Mouse (Mus musculus): ENCODE measurements around the gene Npepl1. TPM values are rescaled to one million over a fixed set of nuclear protein-coding genes. Genes with fewer than 3 reads are reported as not detected.

Gene Npepl1
- total RNA-seq, 4 experiments from 2014 or later: 12.2 to 18.4 (median 15.6) TPM

DNA sequence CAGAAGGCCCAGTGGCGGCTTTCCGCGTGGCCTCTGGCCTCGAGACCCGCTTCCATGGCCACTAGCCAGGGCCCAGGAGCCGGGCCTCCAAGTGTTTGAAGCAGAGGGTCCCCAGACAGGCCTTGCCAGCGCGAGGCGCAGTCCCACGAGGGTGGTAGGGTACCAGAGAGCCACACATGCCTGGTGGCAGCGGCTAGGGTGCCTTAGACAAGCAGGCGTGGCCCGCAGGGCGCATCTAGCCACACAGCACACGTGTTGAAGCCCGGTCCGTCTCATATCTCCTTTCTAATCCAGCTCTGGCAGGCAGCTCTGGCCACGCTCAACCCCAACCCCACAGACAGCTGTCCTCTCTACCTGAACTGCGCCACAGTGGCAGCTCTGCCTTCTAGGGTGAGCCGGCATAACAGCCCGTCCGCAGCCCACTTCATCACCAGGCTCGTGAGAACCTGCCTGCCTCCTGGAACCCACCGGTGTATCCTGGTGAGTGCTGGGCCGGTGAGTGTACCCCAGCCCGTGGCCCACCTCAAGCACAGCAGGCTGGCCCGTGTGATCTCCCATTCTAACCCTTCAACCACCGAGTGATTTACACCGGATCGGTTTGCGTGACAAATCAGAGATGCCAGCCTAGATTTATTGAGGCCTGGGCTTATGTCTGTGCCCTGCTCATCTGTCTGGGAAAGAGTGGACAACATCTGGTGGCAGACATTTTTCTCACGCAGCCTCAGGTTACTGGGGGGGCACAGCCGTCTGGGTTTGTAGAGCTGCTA, 817 bp downstream of the Npepl1 start:
- no peak for DNase-seq (ENCODE audit: low spot score in 2 of 2)

DNA sequence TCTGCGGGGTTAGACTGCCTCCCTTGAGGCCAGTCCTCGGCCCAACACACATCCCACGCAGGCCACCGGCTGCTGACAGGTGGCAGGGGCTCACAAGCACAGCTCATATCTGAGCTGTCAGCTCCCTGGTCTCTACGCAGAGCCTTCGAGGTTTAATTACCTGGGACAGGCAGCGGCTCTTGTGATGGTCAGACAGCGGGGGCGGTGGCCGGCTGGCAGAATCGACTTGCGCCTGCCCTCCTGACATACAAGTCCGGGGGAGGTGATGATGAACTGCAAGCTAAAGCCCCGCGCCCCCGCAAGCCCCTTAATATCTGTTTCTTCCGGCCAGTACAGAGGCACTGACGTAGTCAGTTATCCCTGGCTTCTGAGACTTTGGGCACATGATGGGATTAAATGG, 2.8 kb downstream of the Npepl1 start:
- DNase-seq (ENCODE audit: low spot score in 2 of 2): no peak

DNA sequence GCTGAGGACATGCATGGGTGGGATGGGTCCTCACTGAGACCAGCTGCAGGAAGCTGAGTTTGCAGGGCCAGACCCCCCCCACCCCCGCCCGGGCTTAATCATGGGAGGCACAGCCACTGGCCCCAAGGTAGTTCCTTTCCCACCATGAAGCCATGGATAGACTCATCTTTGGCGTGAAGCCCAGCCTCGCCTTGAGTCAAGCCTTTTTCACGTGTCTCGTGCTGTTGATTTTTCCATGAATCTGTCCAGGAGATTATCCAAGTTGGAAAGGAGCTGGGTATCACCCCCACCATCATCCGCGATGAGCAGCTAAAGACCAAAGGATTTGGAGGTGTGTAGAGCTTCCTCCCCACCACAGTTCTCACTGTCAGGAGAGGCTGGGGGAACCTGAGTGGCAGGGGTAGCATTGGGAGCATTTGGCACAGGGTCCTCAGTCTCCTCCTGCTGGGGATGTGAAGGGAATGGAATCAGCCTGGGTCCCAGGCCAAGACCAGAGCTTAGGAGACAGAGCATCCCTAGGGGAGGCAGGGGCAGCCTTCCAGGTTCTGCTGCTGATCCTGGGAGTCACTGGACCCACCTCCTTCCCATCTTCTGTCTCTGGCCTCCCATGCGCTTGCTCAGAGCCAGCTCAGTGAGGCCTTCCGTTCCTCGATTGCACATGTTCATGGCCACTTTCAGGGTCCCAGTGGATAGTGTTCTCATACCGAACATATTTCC, 4.2 kb downstream of the Npepl1 start:
- DNase-seq (ENCODE audit: low spot score in 2 of 2): no peak

DNA sequence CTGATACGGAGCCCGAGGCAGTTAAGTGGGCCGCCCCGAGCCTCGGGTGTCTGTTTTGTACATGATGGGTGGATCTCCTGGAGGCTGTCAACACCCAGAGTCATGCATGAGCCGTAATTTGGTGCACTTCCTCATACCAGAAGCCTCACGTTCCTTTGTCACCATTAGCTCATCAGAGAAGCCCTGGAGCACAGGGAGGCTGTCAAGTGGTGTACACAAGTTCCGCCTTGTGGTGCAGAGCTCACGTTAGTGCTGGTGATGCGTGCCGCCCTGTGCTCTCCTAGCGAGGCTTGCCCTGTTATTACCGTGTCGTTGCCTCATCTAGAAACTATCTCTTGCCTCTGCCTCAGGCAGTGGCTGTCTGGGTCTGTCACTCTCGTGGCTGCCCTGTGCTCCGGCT, 6.8 kb downstream of the Npepl1 start:
- no peak for DNase-seq (ENCODE audit: low spot score in 2 of 2)

DNA sequence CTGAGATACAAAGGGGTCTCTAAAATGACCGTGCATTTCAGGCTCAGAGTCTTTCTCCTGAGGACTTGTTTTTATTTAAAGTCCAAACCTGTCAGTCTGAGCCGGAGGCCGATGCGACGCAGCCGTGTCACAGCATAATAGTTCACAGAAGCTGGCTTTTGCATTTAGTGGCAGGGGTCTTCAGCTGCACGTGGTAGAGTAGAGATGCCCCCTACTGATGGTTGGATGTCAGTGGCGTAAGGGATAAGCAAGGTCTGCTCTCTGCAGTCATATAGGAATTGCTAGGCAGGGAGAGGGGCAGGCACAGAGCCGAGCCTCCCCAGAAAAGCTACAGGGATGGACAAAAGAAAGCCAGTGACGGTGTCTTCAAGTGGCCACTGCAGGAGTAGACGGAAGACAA, 8.0 kb downstream of the Npepl1 start:
- no peak for DNase-seq (ENCODE audit: low spot score in 2 of 2)

DNA sequence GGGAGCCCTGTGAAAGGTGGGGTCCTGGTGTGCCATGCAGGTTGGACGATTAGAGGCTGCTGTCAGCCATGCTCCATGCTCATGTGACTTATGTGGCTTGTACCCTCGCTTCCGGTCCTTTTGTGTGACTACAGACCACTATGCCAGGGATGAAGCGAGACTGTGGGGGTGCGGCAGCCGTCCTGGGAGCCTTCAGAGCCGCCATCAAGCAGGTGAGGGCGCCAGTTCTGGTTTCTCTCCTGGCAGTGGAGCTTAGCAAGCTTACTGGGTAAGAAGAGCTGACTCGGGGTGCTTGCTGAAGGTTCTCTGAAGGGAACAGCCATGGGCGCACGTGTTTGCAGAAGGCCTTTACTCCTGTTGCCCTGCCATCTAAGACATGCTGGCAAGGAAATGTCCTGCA, 9.1 kb downstream of the Npepl1 start:
- DNase-seq (ENCODE audit: low spot score in 2 of 2): no peak

DNA sequence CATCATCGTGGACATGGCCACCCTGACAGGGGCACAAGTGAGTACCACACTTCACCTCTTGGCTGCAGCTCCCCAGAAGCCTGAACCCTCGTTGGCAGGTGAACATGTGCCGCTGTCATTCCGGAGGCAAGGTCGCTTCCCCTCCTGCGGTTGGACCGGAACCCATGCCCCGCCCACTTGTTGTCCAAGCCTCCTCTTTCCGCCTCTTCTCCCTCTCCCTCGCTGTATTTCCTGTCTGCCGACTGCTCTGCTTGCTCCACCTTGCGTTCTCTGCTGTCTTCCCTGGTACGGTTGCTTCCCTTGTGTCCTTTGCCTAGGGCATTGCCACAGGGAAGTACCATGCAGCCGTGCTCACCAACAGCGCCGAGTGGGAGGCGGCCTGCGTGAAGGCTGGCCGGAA, 10.5 kb downstream of the Npepl1 start:
- DNase-seq (ENCODE audit: low spot score in 2 of 2): no peak

DNA sequence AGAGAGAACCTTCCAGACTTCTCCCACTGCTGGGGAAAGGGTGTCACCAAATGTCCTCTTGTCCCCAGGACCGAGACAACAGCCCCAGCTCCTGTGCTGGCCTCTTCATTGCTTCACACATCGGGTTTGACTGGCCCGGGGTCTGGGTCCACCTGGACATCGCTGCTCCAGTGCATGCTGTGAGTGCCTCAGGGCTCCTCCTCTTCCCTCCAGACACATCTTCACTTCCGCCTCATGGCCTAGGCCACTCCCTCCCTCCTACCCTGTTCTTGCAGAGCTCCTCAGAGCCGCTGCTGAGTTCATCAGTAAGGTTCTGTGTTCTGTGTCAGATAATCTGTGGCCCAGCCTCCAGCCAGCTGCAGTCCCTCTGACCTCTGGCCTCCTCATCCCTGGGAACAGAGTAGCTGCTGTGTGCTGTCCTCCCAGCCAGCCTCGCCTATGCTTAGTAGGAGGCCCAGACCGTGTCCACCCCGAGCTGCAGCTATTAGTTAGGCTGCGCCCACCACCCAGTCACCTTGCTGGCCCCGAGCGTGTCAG, 11.3 kb downstream of the Npepl1 start:
- DNase-seq (ENCODE audit: low spot score in 2 of 2): no peak

DNA sequence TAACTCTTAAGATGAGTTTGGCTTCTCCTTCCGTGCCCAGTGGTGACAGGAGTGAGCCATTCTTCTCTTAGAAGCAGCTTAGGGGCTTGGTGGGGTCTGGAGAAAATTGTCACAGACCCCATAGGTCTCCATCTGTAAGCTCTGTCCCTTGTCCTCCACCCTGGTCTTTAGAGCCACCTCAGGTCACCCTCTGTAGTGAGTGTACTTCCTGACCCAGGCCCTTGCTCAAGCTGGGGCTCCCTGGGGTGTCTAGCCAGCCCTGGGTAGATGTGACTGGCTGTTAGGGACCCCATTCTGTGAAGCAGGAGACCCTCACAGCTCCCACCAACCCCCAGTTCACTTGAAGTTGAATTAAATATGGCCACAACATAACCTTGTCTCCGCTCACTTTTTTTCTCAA, 12.2 kb downstream of the Npepl1 start:
- no peak for DNase-seq (ENCODE audit: low spot score in 2 of 2)

DNA sequence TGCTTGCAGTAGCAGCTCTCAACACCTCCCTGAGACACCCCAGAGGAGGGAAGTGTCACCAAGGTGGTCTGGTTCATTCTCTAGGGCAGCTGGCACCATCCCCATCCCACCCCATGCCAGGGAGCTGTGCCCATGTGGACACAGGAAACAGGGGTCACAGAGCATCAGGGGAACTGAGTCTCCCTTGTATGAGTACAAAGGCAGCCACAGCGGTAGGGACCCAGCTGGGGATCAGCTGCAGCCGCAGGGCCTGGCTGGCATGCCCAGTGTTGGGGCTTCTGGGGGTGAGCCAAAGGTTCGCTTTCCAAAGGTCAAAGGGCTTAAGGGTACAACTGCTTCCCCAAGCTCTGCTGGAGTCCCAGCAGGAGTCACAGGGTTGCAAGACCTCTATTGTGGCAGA, 13.6 kb downstream of the Npepl1 start:
- no peak for DNase-seq (ENCODE audit: low spot score in 2 of 2)

DNA sequence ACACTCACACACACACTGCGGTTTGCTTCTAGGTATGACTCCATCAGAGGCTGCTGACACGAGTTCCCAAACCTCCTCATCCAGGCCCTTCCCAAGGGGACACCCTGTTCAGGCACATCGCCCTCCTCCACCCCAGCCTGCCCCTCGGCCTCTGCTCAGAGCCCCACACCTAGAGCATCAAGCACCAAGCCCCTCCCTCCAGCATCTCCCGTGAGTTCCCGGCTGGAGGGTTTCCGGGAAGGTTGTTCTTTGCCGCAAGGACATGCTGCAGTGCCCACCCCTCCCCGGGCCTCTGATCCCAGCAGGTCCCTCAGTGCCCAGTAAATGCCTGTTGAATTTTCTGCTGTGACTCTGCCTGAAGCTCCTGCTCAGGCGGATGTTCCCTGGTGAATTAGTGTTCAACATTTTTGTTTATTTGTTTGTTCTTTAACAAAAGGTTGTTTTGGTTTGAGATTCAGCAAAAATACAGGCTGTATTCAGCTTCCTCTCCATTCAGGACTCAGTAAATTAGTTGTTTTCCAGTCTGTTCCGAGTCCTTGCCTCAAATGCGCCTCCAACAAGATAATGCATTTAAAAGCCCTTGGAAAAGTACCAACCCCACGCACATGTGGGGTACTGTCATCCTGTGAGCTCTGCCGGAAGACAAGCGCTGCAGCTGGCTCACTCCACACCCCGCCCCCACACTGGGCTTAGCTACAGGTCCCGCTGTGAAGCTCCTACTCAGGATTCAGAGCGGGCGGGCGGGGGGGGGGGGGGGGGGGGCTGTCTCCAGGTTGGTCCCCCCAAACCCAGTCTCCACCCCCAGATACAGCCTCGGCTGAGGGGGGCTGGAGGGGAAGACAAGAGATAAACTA, 16.6 kb downstream of the Npepl1 start:
- DNase-seq (ENCODE audit: low spot score in 2 of 2): peak; percentile 48 to 60

DNA sequence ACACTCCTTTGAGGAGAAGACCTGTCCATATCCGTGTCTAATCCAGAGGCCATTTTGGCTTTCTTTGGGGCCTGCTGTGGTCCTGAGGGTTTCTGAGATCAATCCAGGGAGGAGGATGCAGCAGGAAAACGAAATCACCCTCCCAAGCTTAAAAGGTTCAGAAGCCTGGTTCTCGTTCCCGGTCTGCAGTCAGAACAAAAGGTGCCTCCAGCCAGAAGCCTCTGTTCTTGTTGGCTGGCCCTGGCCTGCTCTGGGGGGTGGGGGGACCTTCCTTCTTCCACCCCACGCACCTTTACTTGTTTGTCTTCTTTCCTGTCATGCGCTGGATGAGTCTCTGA, 17.2 kb downstream of the Npepl1 start:
- no peak for DNase-seq (ENCODE audit: low spot score in 2 of 2)

DNA sequence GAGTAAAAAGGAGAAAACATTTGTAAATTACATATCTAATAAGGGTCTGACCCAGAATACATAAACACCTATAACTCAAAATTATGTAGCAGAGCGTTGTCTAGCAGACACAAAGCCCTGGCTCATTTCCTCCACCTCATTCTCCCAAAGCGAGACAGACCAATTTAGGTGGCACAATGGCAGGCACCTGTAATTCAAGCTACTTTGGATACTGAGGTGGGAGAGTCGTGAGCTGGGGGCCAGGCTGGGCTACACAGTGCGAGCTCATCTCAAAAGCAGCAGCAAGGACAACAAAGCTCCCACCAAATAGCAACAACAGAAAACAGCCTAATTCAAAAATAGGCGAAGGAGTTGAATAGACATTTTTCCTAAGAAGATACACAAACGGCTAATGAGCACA, 18.8 kb downstream of the Npepl1 start:
- no peak for DNase-seq (ENCODE audit: low spot score in 2 of 2)

DNA sequence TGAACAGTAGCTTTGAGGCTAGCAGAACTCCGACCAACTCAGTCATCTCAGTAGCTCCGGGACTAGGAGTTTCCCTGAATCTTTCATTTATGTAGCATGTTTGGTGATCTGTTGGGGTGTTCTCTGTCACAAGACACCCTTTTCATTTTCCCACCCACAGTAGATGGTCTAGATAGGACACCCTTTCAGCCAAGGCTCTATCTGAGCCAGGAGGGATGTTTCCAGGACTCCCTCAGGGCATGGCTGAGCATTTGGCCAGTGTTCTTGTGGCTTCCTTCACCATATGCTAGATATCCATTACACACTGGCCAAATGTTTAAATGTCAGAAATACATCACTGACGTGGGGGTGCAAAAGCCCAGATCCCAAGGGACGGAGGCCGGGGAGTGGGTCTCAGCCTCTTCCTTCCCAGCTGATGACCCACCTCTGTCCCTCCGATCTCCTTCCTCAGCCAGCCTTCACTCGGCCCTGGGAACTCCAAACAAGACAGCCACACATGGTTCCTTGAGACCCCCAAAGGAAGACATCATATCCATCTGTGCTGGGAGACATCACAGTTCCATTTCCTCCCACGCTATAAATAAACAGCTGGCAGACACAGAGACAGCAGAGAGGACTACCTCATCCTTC, 20.4 kb downstream of the Npepl1 start:
- no peak for DNase-seq (ENCODE audit: low spot score in 2 of 2)

DNA sequence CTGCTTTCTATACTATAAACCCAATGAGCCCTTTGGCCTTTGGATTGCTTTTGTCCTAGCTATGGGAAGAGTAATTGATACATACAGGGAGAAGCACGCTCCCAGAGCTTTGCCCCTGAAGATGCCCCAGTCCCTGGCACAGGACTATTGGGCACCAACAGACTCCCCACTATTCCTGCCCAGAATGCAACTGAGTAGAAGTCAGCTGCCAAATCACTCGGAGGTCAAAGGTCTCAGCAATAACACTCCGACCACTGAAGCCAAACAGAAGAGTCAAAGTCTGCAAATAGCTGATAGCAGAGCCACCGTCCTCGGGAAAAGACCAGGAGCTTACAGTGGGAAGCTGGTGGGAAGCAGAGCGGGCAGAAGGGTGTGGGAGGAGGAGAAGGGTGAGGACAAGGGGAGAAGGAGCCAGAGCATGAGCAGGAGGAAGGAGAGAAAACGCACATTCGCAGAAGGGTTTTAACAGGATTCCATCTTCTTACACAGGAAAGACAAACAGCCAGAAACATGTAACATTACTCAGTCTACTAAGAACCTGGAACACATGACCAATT, 22.3 kb downstream of the Npepl1 start:
- no peak for DNase-seq (ENCODE audit: low spot score in 2 of 2)

DNA sequence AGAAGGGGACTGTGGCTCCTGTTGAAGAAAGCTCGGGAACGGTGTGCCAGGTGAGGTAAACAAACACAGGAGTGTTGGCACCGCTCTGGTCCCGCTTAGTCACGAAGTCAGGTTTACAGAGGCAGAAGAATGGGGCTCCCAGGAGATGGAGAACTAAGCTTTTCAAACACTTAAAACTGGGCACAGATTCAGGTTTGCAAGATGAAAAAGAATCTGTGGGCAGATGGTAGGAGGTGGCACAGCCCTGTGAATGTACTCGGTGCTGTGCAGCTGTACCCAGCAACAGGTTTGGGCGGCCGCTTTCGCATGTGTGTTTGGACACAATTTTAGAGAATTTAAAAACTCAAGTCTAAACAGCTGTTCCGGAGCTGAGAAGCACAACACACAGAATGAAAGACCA, 48.9 kb downstream of the Npepl1 start:
- DNase-seq (ENCODE audit: low spot score in 2 of 2): peak; percentile 14 to 44

DNA sequence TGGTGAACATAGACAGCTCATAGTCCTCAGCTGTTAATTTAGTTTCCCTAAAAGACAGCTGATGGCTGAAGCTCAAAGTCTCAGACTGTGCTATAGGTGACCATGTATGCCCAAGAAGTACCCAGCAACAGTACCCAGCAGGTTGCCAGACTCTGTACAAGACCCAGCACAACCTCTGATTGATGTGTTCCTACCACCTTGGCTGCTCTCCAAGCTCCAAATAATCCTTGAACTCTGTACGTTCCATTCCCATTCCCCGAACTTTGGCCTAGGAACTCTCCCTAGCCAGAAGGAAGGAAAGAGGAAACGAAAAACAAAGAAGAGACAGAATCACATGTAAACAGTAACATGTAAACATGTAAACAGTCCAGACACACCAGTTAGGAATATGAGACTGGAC, 50.3 kb downstream of the Npepl1 start:
- DNase-seq (ENCODE audit: low spot score in 2 of 2): no peak

Measured in layer of hippocampus, adult 8-10 months (tissue).